Mouse (Mus musculus) ES-E14 (cell line): ENCODE measurements around the gene Dstyk. TPM values are rescaled to one million over a fixed set of nuclear protein-coding genes. Genes with fewer than 3 reads are reported as not detected.

Experiments
- DNase-seq: peaks from one replicate; pipeline ENCODE4 v3.0.0-alpha.2; 2013; ENCODE audit warnings: low read depth, low spot score
- H3K27ac ChIP-seq: 2 replicates; pipeline ENCODE4 v1.5.1; 2012; ENCODE audit warnings: low read depth, mild to moderate bottlenecking, low read length, moderate library complexity, mixed read lengths; ENCODE audit not compliant: poor library complexity, insufficient read depth, severe bottlenecking
- H3K36me3 ChIP-seq: 2 replicates; pipeline ENCODE4 v1.6.1; 2012; ENCODE audit warnings: mild to moderate bottlenecking, low read length, moderate library complexity, mixed read lengths; ENCODE audit not compliant: control insufficient read depth, poor library complexity, insufficient read depth, severe bottlenecking
- H3K4me1 ChIP-seq, 2 experiments: fragments of 150-350 bp in 1 of 2; sonication (generic) in 1 of 2; 2 replicates each; pipeline ENCODE4 v1.6.1; 2012; ENCODE audit warnings: low read length in 2 of 2, mild to moderate bottlenecking in 1 of 2, mixed read lengths in 1 of 2; ENCODE audit not compliant: control insufficient read depth in 2 of 2, insufficient read depth in 2 of 2, poor library complexity in 1 of 2
- H3K4me3 ChIP-seq, 2 experiments: fragments of 150-350 bp in 1 of 2; sonication (generic) in 1 of 2; 2 replicates each; pipeline ENCODE4 v1.5.1; 2012; ENCODE audit warnings: low read length in 2 of 2, low read depth in 1 of 2, mild to moderate bottlenecking in 1 of 2, mixed read lengths in 1 of 2; ENCODE audit not compliant: insufficient read depth in 1 of 2, poor library complexity in 1 of 2, severe bottlenecking in 1 of 2
- H3K9ac ChIP-seq: 2 replicates; pipeline ENCODE4 v1.6.1; 2012; ENCODE audit warnings: low read depth, mild to moderate bottlenecking, low read length, mixed read lengths; ENCODE audit not compliant: poor library complexity, insufficient read depth, severe bottlenecking
- H3K9me3 ChIP-seq: fragments of 150-350 bp; sonication (generic); 2 replicates; pipeline ENCODE4 v1.6.1; 2012; ENCODE audit warnings: low read depth, mild to moderate bottlenecking, low read length; ENCODE audit not compliant: control insufficient read depth, insufficient read depth
- CHD2 ChIP-seq: IDR thresholded peaks from 2 replicates; pipeline ENCODE4 v1.6.1; 2014; ENCODE audit warnings: mild to moderate bottlenecking, low read depth, low read length, inconsistent platforms
- HCFC1 ChIP-seq: IDR thresholded peaks from 2 replicates; pipeline ENCODE4 v1.6.1; 2012; ENCODE audit warnings: low read length, inconsistent platforms, borderline replicate concordance; ENCODE audit not compliant: insufficient read depth
- MAFK ChIP-seq: IDR thresholded peaks from 2 replicates; pipeline ENCODE4 v1.6.1; 2014; ENCODE audit warnings: mild to moderate bottlenecking, low read depth, low read length, inconsistent platforms; ENCODE audit not compliant: insufficient read depth
- ZC3H11A ChIP-seq: IDR thresholded peaks from 2 replicates; pipeline ENCODE4 v1.6.1; 2012; ENCODE audit warnings: low read depth, mild to moderate bottlenecking, inconsistent platforms, low read length, borderline replicate concordance
- ZNF384 ChIP-seq: IDR thresholded peaks from 2 replicates; pipeline ENCODE4 v1.6.1; 2012; ENCODE audit warnings: low read depth, low read length, inconsistent platforms
- in situ Hi-C, 2 experiments: fragments of 600-800 bp; cut with MboI; formaldehyde crosslinking; loops; one replicate each; pipeline ENCODE4 v1.15.1; 2025; ENCODE audit warnings: low sequenced_read_pairs in 2 of 2, inconsistent platforms in 1 of 2; ENCODE audit not compliant: unreplicated experiment in 2 of 2
- total RNA-seq: library from RNA; depleted of rRNA; stranded (reverse); fragments of 300-350 nt; gene quantifications from 2 replicates; pipeline ENCODE4 v1.2.3, GENCODE M21; 2012

Dstyk gene
- total RNA-seq, 1 experiment, result 6.5 TPM

- no peak within 1 kb of the TSS for H3K27ac ChIP-seq
- no peak within 1 kb of the TSS for H3K9ac ChIP-seq
- TF ChIP-seq HCFC1, result no peak
- no peak for TF ChIP-seq CHD2
- TF ChIP-seq ZC3H11A, result no peak
- TF ChIP-seq ZNF384, result no peak
- no peak for TF ChIP-seq MAFK
- H3K9me3 ChIP-seq, result no peaks in the 10 kb centered on the region
- peaks cover 37% of the 10 kb centered on the region for H3K36me3 ChIP-seq
- in situ Hi-C loops, result no loop called here
- DNase-seq, result no peak
- no peaks in the 10 kb centered on the region for H3K4me1 ChIP-seq
- no peak within 1 kb of the TSS for H3K4me3 ChIP-seq
Observed at GRCm38 (mm10) chr1:132506058-132506457, 88.7 kb downstream of the Dstyk start, which contains the start of gene Tmem81. Gene Tmem81, plus strand, starts transcription at chr1:132506230.

- no peak for DNase-seq
- H3K4me1 ChIP-seq, result no peaks in the 10 kb centered on the region; a peak in 1 of 4 replicates
- in situ Hi-C loops, result no loop called here
Observed at GRCm38 (mm10) chr1:132506656-132507055, 89.3 kb downstream of the Dstyk start.

GRCm38 (mm10) chr1:132509771-132510170 is 92.4 kb downstream of the Dstyk start:
- H3K4me1 ChIP-seq, result peaks cover 0 to 4% of the 10 kb centered on the region in 2 experiments; a peak in 1 of 4 replicates
- no peak overlapping the region for H3K4me3 ChIP-seq
- H3K9me3 ChIP-seq, result no peaks in the 10 kb centered on the region
- no peak overlapping the region for H3K27ac ChIP-seq
- TF ChIP-seq HCFC1, result no peak
- no peak for TF ChIP-seq ZNF384
- TF ChIP-seq CHD2, result no peak
- TF ChIP-seq MAFK, result no peak
- TF ChIP-seq ZC3H11A, result no peak
- H3K36me3 ChIP-seq, result peaks cover 23% of the 10 kb centered on the region
- in situ Hi-C loops, result no loop called here
- H3K9ac ChIP-seq, result no peak overlapping the region
- no peak for DNase-seq

More at GRCm38 (mm10) chr1:132506656-132507055, 89.3 kb downstream of the Dstyk start:
- Histone ChIP-seq H3K27ac (no peak overlapping the region), H3K9me3 (no peaks in the 10 kb centered on the region), H3K9ac (no peak overlapping the region), H3K4me3 (no peak overlapping the region), H3K36me3 (peaks cover 36% of the 10 kb centered on the region)
- TF ChIP-seq ZC3H11A (no peak), CHD2 (no peak), HCFC1 (no peak), ZNF384 (no peak)

GRCm38 (mm10) chr1:132511521-132511920 is 94.2 kb downstream of the Dstyk start:
- H3K9me3 ChIP-seq, result no peaks in the 10 kb centered on the region
- in situ Hi-C loops, result no loop called here
- no peak overlapping the region for H3K27ac ChIP-seq
- H3K36me3 ChIP-seq, result peaks cover 18% of the 10 kb centered on the region
- TF ChIP-seq HCFC1 (no peak), MAFK (no peak), ZNF384 (no peak), ZC3H11A (no peak), CHD2 (no peak)
- H3K9ac ChIP-seq, result no peak overlapping the region
- no peak for DNase-seq
- no peak overlapping the region for H3K4me3 ChIP-seq
- peaks cover 0 to 4% of the 10 kb centered on the region in 2 experiments; a peak in 1 of 4 replicates for H3K4me1 ChIP-seq

GRCm38 (mm10) chr1:132512106-132512505 is 94.8 kb downstream of the Dstyk start:
- DNase-seq, result no peak
- H3K36me3 ChIP-seq, result peaks cover 15% of the 10 kb centered on the region
- no peaks in the 10 kb centered on the region for H3K9me3 ChIP-seq
- in situ Hi-C loops, result no loop called here
- TF ChIP-seq HCFC1 (no peak), ZC3H11A (no peak), MAFK (no peak), CHD2 (no peak), ZNF384 (no peak)
- peaks cover 0 to 4% of the 10 kb centered on the region in 2 experiments; a peak in 1 of 4 replicates for H3K4me1 ChIP-seq
- H3K9ac ChIP-seq, result no peak overlapping the region
- H3K27ac ChIP-seq, result no peak overlapping the region
- no peak overlapping the region for H3K4me3 ChIP-seq
